Mouse (Mus musculus): ENCODE results near the gene Mgme1. TPM values are rescaled to one million over a fixed set of nuclear protein-coding genes. Genes with fewer than 3 reads are reported as not detected.

Gene Mgme1
- polyA plus RNA-seq, 1 experiment from 2014 or later: 15.7 TPM

GRCm38 (mm10) chr2:144305721-144306294 is 35.3 kb downstream of the Mgme1 start:
- no peak for DNase-seq (ENCODE audit: low spot score)

- DNase-seq (ENCODE audit: low spot score): no peak
These were observed 38.1 kb downstream of the Mgme1 start for GRCm38 (mm10) chr2:144308561-144308960.

GRCm38 (mm10) chr2:144310273-144310672 is 39.8 kb downstream of the Mgme1 start:
- no peak for DNase-seq (ENCODE audit: low spot score)

GRCm38 (mm10) chr2:144311372-144311771 is 40.9 kb downstream of the Mgme1 start:
- no peak for DNase-seq (ENCODE audit: low spot score)

GRCm38 (mm10) chr2:144324218-144324617 is 53.8 kb downstream of the Mgme1 start:
- no peak for DNase-seq (ENCODE audit: low spot score)

- DNase-seq (ENCODE audit: low spot score): no peak
These were observed 59.0 kb downstream of the Mgme1 start for GRCm38 (mm10) chr2:144329451-144329850.

- no peak for DNase-seq (ENCODE audit: low spot score)
These were observed 59.5 kb downstream of the Mgme1 start for GRCm38 (mm10) chr2:144329937-144330336.

- no peak for DNase-seq (ENCODE audit: low spot score)
These were observed 60.0 kb downstream of the Mgme1 start for GRCm38 (mm10) chr2:144330352-144330959.

Other genes with a start within 250 kb of the Mgme1 start
- not detected in 2 replicates for gene Banf2, start 237.6 kb upstream of the Mgme1 start, polyA plus RNA-seq (2015; fragmentation: Nextera tagmentation; extraction: Ambion mirVana)
- gene Snx5, start 243 bp downstream of the Mgme1 start, polyA plus RNA-seq (2015; fragmentation: Nextera tagmentation; extraction: Ambion mirVana): 123 and 126 TPM in 2 replicates
- gene Ovol2, start 61.5 kb downstream of the Mgme1 start, polyA plus RNA-seq (2015; fragmentation: Nextera tagmentation; extraction: Ambion mirVana): 0.13 and 0.31 TPM in 2 replicates
- gene Kat14, start 98.3 kb downstream of the Mgme1 start, polyA plus RNA-seq (2015; fragmentation: Nextera tagmentation; extraction: Ambion mirVana): 29.0 and 31.5 TPM in 2 replicates
- 1.8 and 3.8 TPM in 2 replicates for gene Pet117, start 98.3 kb downstream of the Mgme1 start, polyA plus RNA-seq (2015; fragmentation: Nextera tagmentation; extraction: Ambion mirVana)